Mouse (Mus musculus): Measurements from ENCODE around the gene Serpinf2. TPM values are rescaled to one million over a fixed set of nuclear protein-coding genes. Genes with fewer than 3 reads are reported as not detected.

Serpinf2 gene
- polyA plus RNA-seq, 1 experiment = 0.75 TPM

DNA sequence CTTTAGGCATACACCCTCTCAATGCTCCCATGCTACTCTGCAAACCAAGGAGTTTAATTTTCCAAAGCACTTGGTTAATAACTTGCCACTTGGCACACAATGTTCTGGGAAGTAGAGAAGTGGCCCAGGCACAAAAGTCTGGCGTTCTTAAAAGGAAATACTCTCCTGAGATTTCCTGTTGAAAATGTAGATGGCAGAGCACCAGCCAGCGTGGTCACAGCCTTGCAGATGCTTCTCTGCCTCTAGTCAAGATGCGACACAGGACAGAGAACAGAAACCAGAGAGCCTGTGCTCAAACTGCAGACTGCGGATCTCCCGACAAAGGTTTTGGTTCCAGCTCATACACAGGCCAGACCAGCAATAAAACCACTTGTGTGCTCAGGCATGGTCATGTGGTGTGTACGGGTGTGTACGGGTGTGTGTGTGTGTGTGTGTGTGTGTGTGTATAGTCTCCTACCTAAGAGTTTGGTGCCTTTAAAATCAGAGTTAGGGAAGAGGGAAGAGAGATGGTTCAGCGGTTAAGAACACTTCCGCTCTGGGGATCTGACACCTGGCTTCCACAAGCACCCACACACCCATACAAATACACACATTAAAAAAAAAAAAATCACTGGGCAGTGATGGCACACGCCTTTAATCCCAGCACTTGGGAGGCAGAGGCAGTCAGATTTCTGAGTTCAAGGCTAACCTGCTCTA is 15.8 kb upstream of the Serpinf2 start:
- peak; percentile 30 to 53 for DNase-seq (ENCODE audit: low read depth in 1 of 2, low spot score in 2 of 2)
- 20% methylated on average over 10 of the region's 10 CpGs for WGBS
- Histone ChIP-seq H3K4me1 (ENCODE audit: control insufficient read depth, insufficient read depth, insufficient read length) (peaks cover 46% of the 10 kb centered on the region), H3K27me3 (ENCODE audit: control insufficient read depth, insufficient read depth, low read length) (no peaks in the 10 kb centered on the region), H3K36me3 (ENCODE audit: control insufficient read depth, insufficient read depth, low read length) (peaks cover 5% of the 10 kb centered on the region), H3K4me3 (ENCODE audit: extremely low read depth, insufficient read depth, insufficient read length) (peak overlapping the region; percentile 71; the same call in 1 of the 2 replicates), H3K27ac (ENCODE audit: insufficient read depth, low read length) (peak overlapping the region; percentile 93)
- TF ChIP-seq CTCF (IDR thresholded peaks at IDR 0.05; ENCODE audit: extremely low read depth, insufficient read depth, insufficient read length, insufficient replicate concordance) (no peak), POLR2A (IDR thresholded peaks at IDR 0.05; ENCODE audit: low read depth, low read length) (no peak)

DNA sequence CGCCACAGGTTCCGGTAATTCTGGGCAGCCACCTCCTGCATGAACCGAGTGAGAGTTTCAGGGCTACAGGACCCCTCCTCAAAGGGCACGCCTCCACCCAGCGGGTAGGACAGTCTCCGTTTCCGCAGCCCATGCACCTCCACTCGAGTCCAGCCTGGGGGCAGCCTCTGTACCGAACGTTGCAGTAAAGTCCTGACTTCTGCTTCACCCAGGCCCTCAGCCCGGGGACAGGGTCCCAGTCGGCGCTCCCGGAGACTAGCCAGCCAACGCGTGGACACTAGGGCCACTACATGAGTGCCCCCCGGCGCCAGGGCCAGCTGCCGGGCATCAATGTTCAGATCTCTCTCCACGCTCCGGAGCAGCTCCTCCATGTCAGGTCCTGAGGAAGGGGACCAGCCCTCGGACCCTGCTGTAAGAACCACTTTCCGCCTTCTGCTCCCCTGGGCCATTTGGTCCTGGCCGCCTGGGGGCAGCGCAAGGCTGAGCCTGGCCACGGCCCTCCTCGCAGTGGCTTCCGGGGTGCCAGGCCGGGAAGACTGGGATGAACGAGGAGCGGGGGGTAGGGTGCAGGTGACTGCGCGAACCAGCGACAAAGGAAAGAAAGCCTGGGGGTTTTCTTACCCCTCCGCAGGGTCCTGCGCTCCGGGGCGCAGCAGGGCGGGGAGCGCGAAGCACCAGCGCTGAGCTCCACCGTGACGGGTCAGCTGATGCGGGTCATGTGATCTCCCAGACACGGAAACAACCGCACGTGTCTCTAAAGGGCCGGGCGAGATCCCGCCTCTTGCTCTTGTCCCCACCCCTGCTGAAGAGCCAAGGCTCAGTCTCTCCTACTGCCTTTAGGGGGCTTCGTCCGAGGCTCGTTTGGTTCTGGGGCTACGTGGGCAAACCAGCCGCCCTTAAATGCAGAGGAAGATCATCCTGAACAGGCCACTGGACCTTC is 14.9 kb upstream of the Serpinf2 start, which contains the start of gene Wdr81:
TSS of gene Wdr81 (minus strand) at position 727 of the 940 bp plus-strand sequence.
- Histone ChIP-seq H3K27ac (ENCODE audit: insufficient read depth, low read length) (peak within 1 kb of the TSS; percentile 93), H3K4me1 (ENCODE audit: control insufficient read depth, insufficient read depth, insufficient read length) (peaks cover 39% of the 10 kb centered on the region), H3K27me3 (ENCODE audit: control insufficient read depth, insufficient read depth, low read length) (no peaks in the 10 kb centered on the region), H3K36me3 (ENCODE audit: control insufficient read depth, insufficient read depth, low read length) (peaks cover 9% of the 10 kb centered on the region), H3K4me3 (ENCODE audit: extremely low read depth, insufficient read depth, insufficient read length) (peak within 1 kb of the TSS; percentile 71)
- 4% methylated on average over 56 of the region's 56 CpGs for WGBS
- peak; percentile 89 to 91 for DNase-seq (ENCODE audit: low read depth in 1 of 2, low spot score in 2 of 2)
- TF ChIP-seq CTCF (IDR thresholded peaks at IDR 0.05; ENCODE audit: extremely low read depth, insufficient read depth, insufficient read length, insufficient replicate concordance) (peak; percentile 56; the same call in 1 of the 2 replicates), POLR2A (IDR thresholded peaks at IDR 0.05; ENCODE audit: low read depth, low read length) (peak; percentile 38; the same call in 1 of the 2 replicates)

GRCm38 (mm10) chr11:75452812-75453557 is 13.6 kb upstream of the Serpinf2 start:
- no peak for TF ChIP-seq POLR2A (IDR thresholded peaks at IDR 0.05; ENCODE audit: low read depth, low read length)
- no peak for TF ChIP-seq CTCF (IDR thresholded peaks at IDR 0.05; ENCODE audit: extremely low read depth, insufficient read depth, insufficient read length, insufficient replicate concordance)
- no peak for DNase-seq (ENCODE audit: low read depth in 1 of 2, low spot score in 2 of 2)
- WGBS = 95% methylated on average over 31 of the region's 31 CpGs
- Histone ChIP-seq H3K4me3 (ENCODE audit: extremely low read depth, insufficient read depth, insufficient read length) (no peak overlapping the region), H3K27me3 (ENCODE audit: control insufficient read depth, insufficient read depth, low read length) (no peaks in the 10 kb centered on the region), H3K36me3 (ENCODE audit: control insufficient read depth, insufficient read depth, low read length) (peaks cover 21% of the 10 kb centered on the region), H3K27ac (ENCODE audit: insufficient read depth, low read length) (no peak overlapping the region), H3K4me1 (ENCODE audit: control insufficient read depth, insufficient read depth, insufficient read length) (peaks cover 28% of the 10 kb centered on the region)

GRCm38 (mm10) chr11:75452081-75452480 is 12.7 kb upstream of the Serpinf2 start:
- no peak overlapping the region for H3K27ac ChIP-seq (ENCODE audit: insufficient read depth, low read length)
- DNase-seq (ENCODE audit: low read depth in 1 of 2, low spot score in 2 of 2) = no peak
- H3K4me1 ChIP-seq (ENCODE audit: control insufficient read depth, insufficient read depth, insufficient read length) = peaks cover 26% of the 10 kb centered on the region
- H3K27me3 ChIP-seq (ENCODE audit: control insufficient read depth, insufficient read depth, low read length) = no peaks in the 10 kb centered on the region
- H3K4me3 ChIP-seq (ENCODE audit: extremely low read depth, insufficient read depth, insufficient read length) = no peak overlapping the region
- TF ChIP-seq POLR2A (IDR thresholded peaks at IDR 0.05; ENCODE audit: low read depth, low read length) = no peak
- no peak for TF ChIP-seq CTCF (IDR thresholded peaks at IDR 0.05; ENCODE audit: extremely low read depth, insufficient read depth, insufficient read length, insufficient replicate concordance)
- WGBS = 93% methylated on average over 8 of the region's 8 CpGs
- peaks cover 28% of the 10 kb centered on the region for H3K36me3 ChIP-seq (ENCODE audit: control insufficient read depth, insufficient read depth, low read length)

DNA sequence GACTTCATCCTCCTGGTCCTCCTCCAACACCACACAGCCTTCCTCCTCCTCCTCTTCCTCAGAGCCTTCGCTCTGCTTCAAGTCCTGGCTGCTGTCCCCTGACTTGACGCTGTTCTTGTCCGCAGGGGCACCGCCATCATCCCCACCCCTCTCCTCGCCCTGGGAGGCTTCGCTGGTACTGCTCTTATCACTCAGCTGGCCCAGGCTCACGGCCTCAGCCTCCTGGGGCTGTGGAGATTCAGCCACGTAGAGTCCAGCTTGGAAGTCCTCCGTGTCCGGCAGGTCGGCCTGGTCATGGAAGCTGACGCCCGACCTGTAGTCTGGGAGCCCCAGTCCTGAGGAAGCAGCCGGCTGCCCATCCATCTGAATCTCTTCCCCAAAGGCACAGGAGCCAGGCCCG is 11.5 kb upstream of the Serpinf2 start:
- DNase-seq (ENCODE audit: low read depth in 1 of 2, low spot score in 2 of 2) = no peak
- Histone ChIP-seq H3K36me3 (ENCODE audit: control insufficient read depth, insufficient read depth, low read length) (peaks cover 36% of the 10 kb centered on the region), H3K4me1 (ENCODE audit: control insufficient read depth, insufficient read depth, insufficient read length) (peaks cover 21% of the 10 kb centered on the region), H3K4me3 (ENCODE audit: extremely low read depth, insufficient read depth, insufficient read length) (no peak overlapping the region; the same call in 1 of the 2 replicates), H3K27me3 (ENCODE audit: control insufficient read depth, insufficient read depth, low read length) (no peaks in the 10 kb centered on the region), H3K27ac (ENCODE audit: insufficient read depth, low read length) (peak overlapping the region; percentile 31; the same call in 1 of the 2 replicates)
- 82% methylated on average over 15 of the region's 15 CpGs for WGBS
- TF ChIP-seq POLR2A (IDR thresholded peaks at IDR 0.05; ENCODE audit: low read depth, low read length) (no peak), CTCF (IDR thresholded peaks at IDR 0.05; ENCODE audit: extremely low read depth, insufficient read depth, insufficient read length, insufficient replicate concordance) (no peak)

GRCm38 (mm10) chr11:75450304-75450908 is 11.0 kb upstream of the Serpinf2 start:
- H3K27me3 ChIP-seq (ENCODE audit: control insufficient read depth, insufficient read depth, low read length) = no peaks in the 10 kb centered on the region
- H3K4me1 ChIP-seq (ENCODE audit: control insufficient read depth, insufficient read depth, insufficient read length) = peaks cover 21% of the 10 kb centered on the region
- 75% methylated on average over 8 of the region's 8 CpGs for WGBS
- H3K27ac ChIP-seq (ENCODE audit: insufficient read depth, low read length) = peak overlapping the region; percentile 31; the same call in 1 of the 2 replicates
- no peak for DNase-seq (ENCODE audit: low read depth in 1 of 2, low spot score in 2 of 2)
- peaks cover 41% of the 10 kb centered on the region for H3K36me3 ChIP-seq (ENCODE audit: control insufficient read depth, insufficient read depth, low read length)
- TF ChIP-seq POLR2A (IDR thresholded peaks at IDR 0.05; ENCODE audit: low read depth, low read length) (no peak), CTCF (IDR thresholded peaks at IDR 0.05; ENCODE audit: extremely low read depth, insufficient read depth, insufficient read length, insufficient replicate concordance) (no peak)
- H3K4me3 ChIP-seq (ENCODE audit: extremely low read depth, insufficient read depth, insufficient read length) = no peak overlapping the region; the same call in 1 of the 2 replicates

All from spleen, adult 2 months (tissue).